Mouse (Mus musculus) brain, embryonic 14.5 days (tissue): ENCODE measurements around the gene Bpifb4. TPM values are rescaled to one million over a fixed set of nuclear protein-coding genes. Genes with fewer than 3 reads are reported as not detected.

Source experiments
- DNase-seq: peaks from one replicate; pipeline ENCODE4 v3.0.0-alpha.2; 2011; ENCODE audit warnings: low read depth
- CTCF ChIP-seq: fragments of 200-500 bp; IDR thresholded peaks from 2 replicates; pipeline ENCODE4 v1.5.1; 2012; ENCODE audit warnings: inconsistent platforms, mild to moderate bottlenecking, moderate library complexity, borderline replicate concordance; ENCODE audit not compliant: insufficient read depth, insufficient read length; ENCODE audit errors: extremely low read depth
- POLR2A ChIP-seq: fragments of 200-500 bp; IDR thresholded peaks from 2 replicates; pipeline ENCODE4 v1.6.1; 2012; ENCODE audit warnings: mild to moderate bottlenecking, inconsistent platforms, borderline replicate concordance; ENCODE audit not compliant: poor library complexity, insufficient read depth, insufficient read length, severe bottlenecking; ENCODE audit errors: extremely low read depth
- polyA plus RNA-seq: library from polyadenylated mRNA; depleted of rRNA; stranded (reverse); fragments of >200 nt; gene quantifications from 2 replicates; pipeline ENCODE4 v1.2.3, GENCODE M21; 2012; rRNA removed

Bpifb4 gene
- polyA plus RNA-seq, 1 experiment = not detected

- DNase-seq = no peak
- TF ChIP-seq POLR2A (no peak), CTCF (no peak)
Measured at GRCm38 (mm10) chr2:154007965-154008364, 70.0 kb downstream of the Bpifb4 start, which contains the start of gene Bpifa2. TSS of gene Bpifa2 (plus strand) at chr2:154008265.

Other genes starting within 250 kb of the Bpifb4 start
- 0.03 and 0.06 TPM in 2 replicates for gene Dnmt3c, start 241.6 kb upstream of the Bpifb4 start, polyA plus RNA-seq
- 62.8 and 73.8 TPM in 2 replicates for gene Mapre1, start 196.9 kb upstream of the Bpifb4 start, polyA plus RNA-seq
- 0.05 and 0.16 TPM in 2 replicates for gene Efcab8, start 158.3 kb upstream of the Bpifb4 start, polyA plus RNA-seq
- gene Sun5, start 67.1 kb upstream of the Bpifb4 start, polyA plus RNA-seq = not detected in 2 replicates
- gene Bpifb2, start 63.2 kb upstream of the Bpifb4 start, polyA plus RNA-seq = not detected in 2 replicates
- 0.04 TPM in 1 of 2 replicates, not detected in the other for gene Bpifb6, start 37.8 kb upstream of the Bpifb4 start, polyA plus RNA-seq
- 0.06 and 0.07 TPM in 2 replicates for gene Bpifb3, start 20.0 kb upstream of the Bpifb4 start, polyA plus RNA-seq
- gene Bpifa6, start 36.7 kb downstream of the Bpifb4 start, polyA plus RNA-seq = not detected in 2 replicates
- gene Bpifa2, start 70.1 kb downstream of the Bpifb4 start, polyA plus RNA-seq = not detected in 2 replicates
- gene Bpifa3, start 192.1 kb downstream of the Bpifb4 start, polyA plus RNA-seq = not detected in 2 replicates
- gene Bpifa1, start 204.7 kb downstream of the Bpifb4 start, polyA plus RNA-seq = not detected in 2 replicates
- gene Bpifa5, start 224.4 kb downstream of the Bpifb4 start, polyA plus RNA-seq = not detected in 2 replicates